Mouse (Mus musculus): ENCODE data around the gene Patz1. TPM values are rescaled to one million over a fixed set of nuclear protein-coding genes. Genes with fewer than 3 reads are reported as not detected.

Gene Patz1
- polyA plus RNA-seq, 1 experiment, result 53.9 TPM

DNA sequence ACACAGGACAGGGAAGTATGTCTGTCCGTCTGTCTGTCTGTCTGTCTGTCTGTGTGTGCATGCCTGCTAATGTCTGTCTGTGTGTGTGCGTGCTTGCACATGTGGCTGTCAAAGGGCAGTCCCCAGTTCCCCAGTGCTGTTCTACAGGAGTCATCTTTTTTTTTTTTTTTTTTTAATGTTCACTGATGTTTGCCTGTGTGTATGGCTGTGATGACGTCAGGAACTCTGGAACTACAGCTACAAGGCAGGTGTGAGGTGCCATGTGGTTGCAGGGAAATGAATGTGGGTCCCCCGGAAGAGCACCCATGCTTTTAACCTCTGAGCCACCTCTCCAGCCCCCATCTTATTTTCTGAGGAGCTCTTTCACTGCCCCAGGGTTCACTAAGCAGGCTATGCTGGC is 21.2 kb downstream of the Patz1 start:
- peaks cover 2% of the 10 kb centered on the region; the same call in 1 of the 2 replicates for H3K4me1 ChIP-seq (ENCODE audit: control insufficient read depth, insufficient read depth, low read length)
- no peak overlapping the region for H3K4me3 ChIP-seq (replicated peaks; ENCODE audit: control insufficient read depth, low read depth, low read length)
- H3K27ac ChIP-seq (ENCODE audit: control insufficient read depth, insufficient read depth, low read depth, low read length, poor library complexity), result no peak overlapping the region
- 63% methylated on average over 4 of the region's 4 CpGs for WGBS
- TF ChIP-seq POLR2A (IDR thresholded peaks at IDR 0.05; ENCODE audit: borderline replicate concordance, control insufficient read depth, low read depth, low read length), result no peak
- TF ChIP-seq CTCF (IDR thresholded peaks at IDR 0.05; ENCODE audit: control insufficient read depth, insufficient read depth, low read length), result no peak

DNA sequence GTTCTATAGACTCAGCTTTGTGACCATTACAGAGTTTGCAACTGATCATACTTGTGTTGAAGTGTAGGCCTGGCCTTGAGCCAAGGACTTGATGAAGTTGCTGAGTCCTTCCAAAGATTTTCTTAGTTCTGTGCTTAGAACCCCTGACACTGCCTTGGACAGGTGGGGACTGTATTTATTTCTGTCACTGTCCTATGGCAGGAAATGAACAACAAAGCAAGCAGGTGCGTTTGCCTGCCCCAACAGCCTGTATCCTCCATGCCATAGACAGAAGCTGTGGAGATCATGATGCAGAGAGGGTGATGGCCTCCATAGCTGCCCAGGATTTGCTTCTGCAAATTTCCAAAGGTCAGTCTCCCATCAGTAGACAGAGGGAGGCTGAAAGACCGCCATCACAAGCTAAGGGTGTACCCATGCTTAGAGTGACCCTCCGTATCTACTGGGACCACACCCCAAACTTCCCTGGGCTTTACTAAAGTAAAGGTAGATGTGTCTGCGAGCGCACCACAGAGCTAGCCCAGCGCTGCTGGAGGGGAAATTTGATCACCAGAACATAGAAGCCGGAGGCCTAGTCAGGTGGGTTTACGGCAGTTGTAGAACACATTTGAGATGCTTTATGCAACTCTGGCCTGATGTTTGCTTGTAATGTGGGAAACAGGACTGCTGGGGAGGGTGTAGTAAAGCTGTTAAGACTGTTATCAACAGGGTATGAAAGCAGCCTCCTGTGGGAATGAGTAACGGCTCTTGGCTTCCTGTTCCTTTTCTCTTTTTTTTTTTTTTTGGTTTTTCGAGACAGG is 22.3 kb downstream of the Patz1 start:
- Histone ChIP-seq H3K4me3 (replicated peaks; ENCODE audit: control insufficient read depth, low read depth, low read length) (no peak overlapping the region), H3K4me1 (ENCODE audit: control insufficient read depth, insufficient read depth, low read length) (peaks cover 2% of the 10 kb centered on the region; the same call in 1 of the 2 replicates), H3K27ac (ENCODE audit: control insufficient read depth, insufficient read depth, low read depth, low read length, poor library complexity) (peak overlapping the region; percentile 29)
- no peak for TF ChIP-seq CTCF (IDR thresholded peaks at IDR 0.05; ENCODE audit: control insufficient read depth, insufficient read depth, low read length)
- no peak for TF ChIP-seq POLR2A (IDR thresholded peaks at IDR 0.05; ENCODE audit: borderline replicate concordance, control insufficient read depth, low read depth, low read length)
- 18% methylated on average over 10 of the region's 10 CpGs for WGBS

DNA sequence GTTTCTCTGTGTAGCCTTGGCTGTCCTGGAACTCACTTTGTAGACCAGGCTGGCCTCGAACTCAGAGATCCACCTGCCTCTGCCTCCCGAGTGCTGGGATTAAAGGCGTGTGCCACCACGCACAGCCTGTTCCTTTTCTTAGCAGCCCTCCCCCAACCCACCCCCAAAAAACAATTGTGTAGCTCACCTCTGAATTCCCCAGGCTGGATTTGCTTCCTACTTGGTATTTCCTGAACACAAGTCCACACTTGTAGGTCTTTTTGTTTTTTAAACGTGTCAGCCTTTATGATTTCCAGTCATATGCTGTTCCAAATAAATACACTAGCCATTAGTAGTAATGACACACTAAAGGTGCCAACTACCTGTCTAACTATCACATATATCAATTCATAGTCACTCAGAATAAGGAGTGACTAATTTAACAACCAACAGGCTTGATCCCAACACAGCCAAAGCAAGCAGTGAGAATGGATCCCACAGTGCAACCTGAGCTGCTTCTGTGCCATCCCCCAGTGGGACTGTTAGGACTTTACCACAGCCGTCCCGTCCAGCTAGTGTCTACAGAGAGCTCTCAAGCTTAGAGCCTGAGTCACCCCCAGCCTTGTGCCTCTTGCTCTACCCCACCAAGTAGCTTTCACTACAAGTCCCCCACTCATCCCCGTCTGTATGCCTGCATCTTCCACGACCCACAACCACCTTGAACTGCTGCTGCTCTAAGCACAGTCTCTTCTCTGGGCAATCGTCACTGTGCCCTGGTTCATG is 23.1 kb downstream of the Patz1 start:
- peaks cover 2% of the 10 kb centered on the region; the same call in 1 of the 2 replicates for H3K4me1 ChIP-seq (ENCODE audit: control insufficient read depth, insufficient read depth, low read length)
- H3K27ac ChIP-seq (ENCODE audit: control insufficient read depth, insufficient read depth, low read depth, low read length, poor library complexity), result no peak overlapping the region

DNA sequence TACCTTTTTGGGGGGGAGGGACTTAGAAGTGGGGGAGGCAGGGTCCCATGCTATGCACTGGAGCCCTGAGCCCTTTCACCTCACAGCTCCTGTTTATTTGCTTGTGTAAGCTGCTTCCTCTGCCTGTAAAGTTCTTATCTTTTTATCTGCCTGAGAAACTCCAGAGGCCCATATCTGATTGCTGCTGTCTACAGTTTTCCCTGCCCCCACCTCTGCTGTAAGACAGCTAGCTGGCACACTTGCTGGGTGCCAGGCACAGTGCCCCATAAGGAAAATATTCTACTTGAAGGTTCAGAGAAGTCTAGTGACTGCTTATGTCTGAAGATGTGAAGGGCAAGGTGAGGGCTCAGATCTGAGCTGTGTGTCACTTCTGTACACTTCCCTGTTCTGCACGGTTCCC is 24.6 kb downstream of the Patz1 start:
- no peak overlapping the region for H3K27ac ChIP-seq (ENCODE audit: control insufficient read depth, insufficient read depth, low read depth, low read length, poor library complexity)
- TF ChIP-seq POLR2A (IDR thresholded peaks at IDR 0.05; ENCODE audit: borderline replicate concordance, control insufficient read depth, low read depth, low read length) (no peak), CTCF (IDR thresholded peaks at IDR 0.05; ENCODE audit: control insufficient read depth, insufficient read depth, low read length) (no peak)
- peaks cover 2% of the 10 kb centered on the region; the same call in 1 of the 2 replicates for H3K4me1 ChIP-seq (ENCODE audit: control insufficient read depth, insufficient read depth, low read length)
- 9% methylated on average over 1 of the region's 1 CpGs for WGBS
- no peak overlapping the region for H3K4me3 ChIP-seq (replicated peaks; ENCODE audit: control insufficient read depth, low read depth, low read length)

More for the DNA sequence above, 23.1 kb downstream of the Patz1 start:
- 37% methylated on average over 10 of the region's 10 CpGs for WGBS
- TF ChIP-seq CTCF (IDR thresholded peaks at IDR 0.05; ENCODE audit: control insufficient read depth, insufficient read depth, low read length) (no peak), POLR2A (IDR thresholded peaks at IDR 0.05; ENCODE audit: borderline replicate concordance, control insufficient read depth, low read depth, low read length) (no peak)
- no peak overlapping the region for H3K4me3 ChIP-seq (replicated peaks; ENCODE audit: control insufficient read depth, low read depth, low read length)

DNA sequence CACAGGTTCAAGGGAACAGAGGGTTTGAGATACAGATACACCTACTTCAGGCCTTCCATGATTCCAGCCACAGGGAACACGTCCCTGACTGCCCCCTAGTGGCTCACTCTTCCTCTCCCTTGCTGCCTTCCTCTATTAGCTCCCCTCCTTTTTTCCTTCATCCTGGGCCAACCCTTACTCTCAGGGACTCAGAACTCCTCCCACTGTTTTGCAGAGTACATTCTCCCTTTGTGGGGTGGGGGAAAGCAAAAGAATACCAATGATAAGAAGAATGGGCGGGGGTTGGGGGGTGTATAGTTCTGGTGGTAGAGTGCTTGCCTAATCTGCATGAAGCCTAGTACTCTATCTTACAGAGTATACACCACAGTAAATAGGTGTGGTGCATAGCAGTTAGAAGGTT is 25.5 kb downstream of the Patz1 start:
- WGBS, result 30% methylated on average over 2 of the region's 2 CpGs
- H3K4me3 ChIP-seq (replicated peaks; ENCODE audit: control insufficient read depth, low read depth, low read length), result no peak overlapping the region
- TF ChIP-seq CTCF (IDR thresholded peaks at IDR 0.05; ENCODE audit: control insufficient read depth, insufficient read depth, low read length) (peak; percentile 77), POLR2A (IDR thresholded peaks at IDR 0.05; ENCODE audit: borderline replicate concordance, control insufficient read depth, low read depth, low read length) (no peak)
- H3K27ac ChIP-seq (ENCODE audit: control insufficient read depth, insufficient read depth, low read depth, low read length, poor library complexity), result no peak overlapping the region
- H3K4me1 ChIP-seq (ENCODE audit: control insufficient read depth, insufficient read depth, low read length), result peaks cover 2% of the 10 kb centered on the region; the same call in 1 of the 2 replicates

DNA sequence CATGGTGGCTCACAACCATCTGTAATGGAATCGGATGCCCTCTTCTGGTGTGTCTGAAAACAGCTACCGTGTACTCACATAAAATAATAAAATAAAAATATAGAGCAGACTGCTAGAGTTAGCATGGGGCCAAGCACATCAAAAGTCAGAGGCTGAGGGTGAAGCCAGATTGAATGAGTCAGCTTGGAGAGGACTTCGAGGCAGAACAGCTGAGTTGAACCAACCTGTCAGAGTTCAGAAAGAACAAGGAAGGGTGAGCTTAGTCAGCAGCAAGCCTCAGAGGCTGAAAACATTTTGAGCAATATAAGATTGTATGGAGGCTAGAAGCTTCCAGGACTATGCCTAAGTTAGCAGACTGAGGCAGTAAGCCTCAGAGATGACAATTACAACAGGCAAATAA is 29.6 kb downstream of the Patz1 start:
- Histone ChIP-seq H3K4me1 (ENCODE audit: control insufficient read depth, insufficient read depth, low read length) (no peaks in the 10 kb centered on the region), H3K4me3 (replicated peaks; ENCODE audit: control insufficient read depth, low read depth, low read length) (no peak overlapping the region), H3K27ac (ENCODE audit: control insufficient read depth, insufficient read depth, low read depth, low read length, poor library complexity) (no peak overlapping the region)
- WGBS, result 61% methylated on average over 3 of the region's 3 CpGs
- TF ChIP-seq POLR2A (IDR thresholded peaks at IDR 0.05; ENCODE audit: borderline replicate concordance, control insufficient read depth, low read depth, low read length), result no peak
- TF ChIP-seq CTCF (IDR thresholded peaks at IDR 0.05; ENCODE audit: control insufficient read depth, insufficient read depth, low read length), result no peak

DNA sequence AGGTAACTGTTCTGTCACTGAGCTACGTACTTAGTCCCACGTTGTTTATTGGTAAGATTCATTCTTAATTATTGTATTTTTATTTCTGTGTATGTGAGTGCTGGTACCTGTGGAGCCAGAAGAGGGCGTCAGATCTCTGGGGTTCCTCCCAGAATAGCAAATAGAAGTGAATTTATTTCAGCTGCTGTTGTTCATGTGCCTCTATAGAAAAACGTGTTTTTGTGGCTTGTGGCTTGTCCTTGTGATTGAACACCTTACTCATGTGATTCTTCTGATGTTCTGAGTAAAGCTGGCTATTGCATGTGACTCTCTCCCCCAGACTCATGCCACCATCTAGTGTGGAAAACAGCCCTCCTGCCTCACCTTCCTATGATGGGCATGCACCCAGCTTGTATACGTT is 39.6 kb downstream of the Patz1 start:
- Histone ChIP-seq H3K4me3 (replicated peaks; ENCODE audit: control insufficient read depth, low read depth, low read length) (no peak overlapping the region), H3K4me1 (ENCODE audit: control insufficient read depth, insufficient read depth, low read length) (peaks cover 5% of the 10 kb centered on the region; the same call in 1 of the 2 replicates), H3K27ac (ENCODE audit: control insufficient read depth, insufficient read depth, low read depth, low read length, poor library complexity) (no peak overlapping the region)
- WGBS, result 65% methylated on average over 5 of the region's 5 CpGs
- TF ChIP-seq POLR2A (IDR thresholded peaks at IDR 0.05; ENCODE audit: borderline replicate concordance, control insufficient read depth, low read depth, low read length) (no peak), CTCF (IDR thresholded peaks at IDR 0.05; ENCODE audit: control insufficient read depth, insufficient read depth, low read length) (no peak)
